In genomic region chr11:85837648-85838423, GRCm38 (mm10) we compare ENCODE assay signal across 8 mouse cellular contexts. TPM values are rescaled to one million over a fixed set of nuclear protein-coding genes. Genes with fewer than 3 reads are reported as not detected.
DNase-seq lines count a peak whose midpoint lies in the region; ATAC-seq and TF ChIP-seq lines count a peak whose summit lies in the region.

No protein-coding gene starts in this region.

- TF ChIP-seq POLR2A in limb, embryonic 14.5 days (IDR thresholded peaks at IDR 0.05; ENCODE audit: borderline replicate concordance, extremely low read depth, insufficient read depth, insufficient read length): no peak

- DNase-seq in cerebellum, adult 8-10 months: peak; percentile 8
- DNase-seq in cerebellum, adult 11-12 months: no peak
- no peak for DNase-seq in forebrain, postnatal 0 days
- no peak for DNase-seq in limb, embryonic 14.5 days (ENCODE audit: low spot score)
- DNase-seq in frontal cortex, postnatal 10 days (ENCODE audit: low spot score in 2 of 2): no peak

- H3K4me1 ChIP-seq in E14TG2a.4 (replicated peaks; ENCODE audit: low read depth, low read length): peaks cover 38% of the 10 kb centered on the region
- no peaks in the 10 kb centered on the region for H3K4me1 ChIP-seq in forebrain, postnatal 0 days (ENCODE audit: insufficient read depth)
- peaks cover 26% of the 10 kb centered on the region for H3K4me1 ChIP-seq in limb, embryonic 14.5 days (ENCODE audit: control insufficient read depth, insufficient read depth, low read length)
- H3K4me1 ChIP-seq in stomach, embryonic 16.5 days (ENCODE audit: control insufficient read depth, insufficient read depth, low read length): peaks cover 22% of the 10 kb centered on the region; the same call in 1 of the 2 replicates

- WGBS in forebrain, postnatal 0 days: 2% methylated on average over 66 of the region's 67 CpGs
- WGBS in limb, embryonic 14.5 days: 2% methylated on average over 54 of the region's 67 CpGs
- 10% methylated on average over 67 of the region's 67 CpGs for WGBS in stomach, embryonic 16.5 days

- ATAC-seq in forebrain, postnatal 0 days: no peak
- no peak for ATAC-seq in limb, embryonic 14.5 days (ENCODE audit: low FRiP score, low read depth)
- ATAC-seq in stomach, embryonic 16.5 days (ENCODE audit: insufficient read depth, low FRiP score): no peak
- no peak for ATAC-seq in cerebellum, adult (ENCODE audit: insufficient number of reproducible peaks, low FRiP score, low TSS enrichment)

- peaks cover 95% of the 10 kb centered on the region for H3K27me3 ChIP-seq in E14TG2a.4 (ENCODE audit: insufficient read depth, low read length)
- H3K27me3 ChIP-seq in forebrain, postnatal 0 days (ENCODE audit: insufficient read depth, low read length): peaks cover 82% of the 10 kb centered on the region
- peaks cover 82% of the 10 kb centered on the region for H3K27me3 ChIP-seq in limb, embryonic 14.5 days (ENCODE audit: control insufficient read depth, insufficient read depth, low read length)
- H3K27me3 ChIP-seq in stomach, embryonic 16.5 days (ENCODE audit: control insufficient read depth, insufficient read depth, low read length): peaks cover 57% of the 10 kb centered on the region

- no peak overlapping the region for H3K27ac ChIP-seq in forebrain, postnatal 0 days (ENCODE audit: low read depth, low read length)
- H3K27ac ChIP-seq in limb, embryonic 14.5 days (replicated peaks; ENCODE audit: low read depth, low read length): peak overlapping the region; percentile 71
- H3K27ac ChIP-seq in stomach, embryonic 16.5 days (ENCODE audit: low read length): peak overlapping the region; percentile 3; the same call in 1 of the 2 replicates

- no peak overlapping the region for H3K4me2 ChIP-seq in forebrain, postnatal 0 days (ENCODE audit: low read depth)
- peak overlapping the region; percentile 89 for H3K4me2 ChIP-seq in limb, embryonic 14.5 days (replicated peaks; ENCODE audit: low read depth, low read length, severe bottlenecking)
- H3K4me2 ChIP-seq in stomach, embryonic 16.5 days (ENCODE audit: low read depth, low read length): peak overlapping the region; percentile 93

- no peak for TF ChIP-seq CTCF in E14TG2a.4 (conservative IDR thresholded peaks at IDR 0.05; ENCODE audit: low read length)
- no peak for TF ChIP-seq CTCF in forebrain, postnatal 0 days (IDR thresholded peaks at IDR 0.05; ENCODE audit: low read depth)

- H3K4me3 ChIP-seq in E14TG2a.4 (replicated peaks; ENCODE audit: low read length): peak overlapping the region; percentile 63
- peak overlapping the region; percentile 11; the same call in 1 of the 2 replicates for H3K4me3 ChIP-seq in forebrain, postnatal 0 days (ENCODE audit: low read depth, low read length)
- peak overlapping the region; percentile 50 for H3K4me3 ChIP-seq in limb, embryonic 14.5 days (replicated peaks; ENCODE audit: low read length)
- peak overlapping the region; percentile 66 for H3K4me3 ChIP-seq in stomach, embryonic 16.5 days (replicated peaks; ENCODE audit: low read length)

- no peaks in the 10 kb centered on the region for H3K36me3 ChIP-seq in E14TG2a.4 (ENCODE audit: insufficient read depth, low read length)
- no peaks in the 10 kb centered on the region for H3K36me3 ChIP-seq in forebrain, postnatal 0 days (ENCODE audit: insufficient read depth)
- H3K36me3 ChIP-seq in limb, embryonic 14.5 days (ENCODE audit: control insufficient read depth, insufficient read depth, low read length): peaks cover 30% of the 10 kb centered on the region
- no peaks in the 10 kb centered on the region for H3K36me3 ChIP-seq in stomach, embryonic 16.5 days (ENCODE audit: control insufficient read depth, insufficient read depth, low read length)

- no peak overlapping the region for H3K9ac ChIP-seq in forebrain, postnatal 0 days
- H3K9ac ChIP-seq in limb, embryonic 14.5 days (ENCODE audit: low read depth, low read length, severe bottlenecking): peak overlapping the region; percentile 85
- H3K9ac ChIP-seq in stomach, embryonic 16.5 days (ENCODE audit: low read length): peak overlapping the region; percentile 79

- H3K9me3 ChIP-seq in E14TG2a.4 (ENCODE audit: low read length): no peaks in the 10 kb centered on the region
- H3K9me3 ChIP-seq in forebrain, postnatal 0 days (ENCODE audit: low read length): no peaks in the 10 kb centered on the region
- no peaks in the 10 kb centered on the region for H3K9me3 ChIP-seq in limb, embryonic 14.5 days (ENCODE audit: control insufficient read depth, low read length)
- no peaks in the 10 kb centered on the region for H3K9me3 ChIP-seq in stomach, embryonic 16.5 days (replicated peaks; ENCODE audit: control insufficient read depth, low read length)

RNA-seq across cellular contexts. Expression of gene Tbx2, which starts 5.5 kb away (rescaled TPM):
- 1.9 and 5.1 TPM in 2 replicates for total RNA-seq in forebrain, postnatal 0 days (2014; rRNA removed)
- 0.42 and 0.44 TPM in 2 replicates for polyA plus RNA-seq in forebrain, postnatal 0 days (2015; fragmentation: Nextera tagmentation; extraction: Ambion mirVana)
- polyA plus RNA-seq in limb, embryonic 14.5 days (2012; rRNA removed): 31.7 and 39.1 TPM in 2 replicates
- polyA plus RNA-seq in limb, embryonic 14.5 days (2014; fragmentation: Nextera tagmentation; extraction: Ambion mirVana): 6.5 and 9.3 TPM in 2 replicates
- 2.9 and 3.1 TPM in 2 replicates for polyA plus RNA-seq in stomach, embryonic 16.5 days (2015; fragmentation: Nextera tagmentation; extraction: Ambion mirVana)

RNA-seq across cellular contexts. Expression of gene Gm11444, which starts 12.3 kb away (rescaled TPM):
- total RNA-seq in forebrain, postnatal 0 days (2014; rRNA removed): not detected in 2 replicates
- polyA plus RNA-seq in forebrain, postnatal 0 days (2015; fragmentation: Nextera tagmentation; extraction: Ambion mirVana): not detected in 2 replicates
- not detected in 2 replicates for polyA plus RNA-seq in limb, embryonic 14.5 days (2012; rRNA removed)
- not detected in 2 replicates for polyA plus RNA-seq in limb, embryonic 14.5 days (2014; fragmentation: Nextera tagmentation; extraction: Ambion mirVana)
- polyA plus RNA-seq in stomach, embryonic 16.5 days (2015; fragmentation: Nextera tagmentation; extraction: Ambion mirVana): not detected in 2 replicates

RNA-seq across cellular contexts. Expression of gene Tbx4, which starts 48.4 kb away (rescaled TPM):
- 0.15 and 0.33 TPM in 2 replicates for total RNA-seq in forebrain, postnatal 0 days (2014; rRNA removed)
- 0.19 TPM in 2 replicates for polyA plus RNA-seq in forebrain, postnatal 0 days (2015; fragmentation: Nextera tagmentation; extraction: Ambion mirVana)
- polyA plus RNA-seq in limb, embryonic 14.5 days (2012; rRNA removed): 37.5 and 52.7 TPM in 2 replicates
- 15.5 and 20.0 TPM in 2 replicates for polyA plus RNA-seq in limb, embryonic 14.5 days (2014; fragmentation: Nextera tagmentation; extraction: Ambion mirVana)
- 0.17 and 0.22 TPM in 2 replicates for polyA plus RNA-seq in stomach, embryonic 16.5 days (2015; fragmentation: Nextera tagmentation; extraction: Ambion mirVana)

Comparison
In these comparisons a context has a peak if more than half of its experiments do, and no peak if none do; other contexts are left out.
1. H3K4me3 ChIP-seq: peak in every context shown above with its lines; median percentile 66 in stomach, embryonic 16.5 days; 63 in E14TG2a.4; 50 in limb, embryonic 14.5 days; 11 in forebrain, postnatal 0 days.
2. RNA of gene Tbx4, which starts 48.4 kb away (polyA plus RNA-seq): 15.5 to 52.7 TPM in limb, embryonic 14.5 days; 0.19 TPM in forebrain, postnatal 0 days and 0.17 to 0.22 TPM in stomach, embryonic 16.5 days; every median in the first group is over 10 times any median in the second.